Mouse (Mus musculus) ovary, postnatal 36 days (tissue): ENCODE measurements around the gene Vti1b.
A peak's percentile ranks its signal among the peaks of the same experiment; 100 is the strongest.

Source experiments
- DNase-seq: peaks from one replicate; pipeline ENCODE4 v3.0.0; 2022; ENCODE audit warnings: low spot score, mixed read lengths

Vti1b gene

DNA sequence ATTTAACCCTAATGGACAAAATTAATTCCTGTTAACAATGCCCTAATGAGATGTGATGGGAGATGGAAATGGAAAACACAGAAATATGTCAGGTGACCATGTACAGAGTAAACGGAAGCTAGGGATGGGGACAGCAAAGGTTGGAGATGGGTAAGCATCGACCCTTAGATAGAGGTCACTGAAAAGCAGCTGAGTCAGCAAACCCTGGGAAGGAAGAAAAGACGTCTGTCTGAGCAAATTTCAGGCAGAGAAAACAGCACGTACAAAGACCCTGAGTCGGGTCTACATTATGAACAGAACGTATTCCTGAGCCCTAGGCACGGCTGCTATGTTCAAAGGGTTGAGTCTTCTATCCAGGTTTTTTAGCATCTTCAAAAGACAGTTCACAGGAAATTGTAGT lies 35.5 kb downstream of the Vti1b start:
- no peak for DNase-seq

DNA sequence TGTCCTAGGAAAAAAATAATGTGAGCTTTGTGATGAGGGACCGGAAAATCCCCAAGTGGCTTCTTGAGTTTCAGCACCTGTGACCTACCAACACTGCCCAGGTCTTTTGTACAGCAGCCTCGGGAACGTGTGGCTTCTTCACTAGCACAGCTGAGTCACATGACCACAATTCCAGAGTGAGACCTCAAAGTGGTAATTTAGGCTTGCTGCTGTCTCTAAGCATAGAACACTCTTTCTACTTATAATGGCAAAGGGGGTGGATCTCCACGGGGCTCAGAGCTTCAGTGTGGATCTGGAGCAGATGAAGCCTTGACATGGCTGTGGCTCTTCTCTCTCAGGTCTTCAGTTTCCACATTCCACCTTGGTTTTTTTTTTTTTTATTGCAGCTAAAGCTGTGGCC lies 37.4 kb downstream of the Vti1b start:
- no peak for DNase-seq

DNA sequence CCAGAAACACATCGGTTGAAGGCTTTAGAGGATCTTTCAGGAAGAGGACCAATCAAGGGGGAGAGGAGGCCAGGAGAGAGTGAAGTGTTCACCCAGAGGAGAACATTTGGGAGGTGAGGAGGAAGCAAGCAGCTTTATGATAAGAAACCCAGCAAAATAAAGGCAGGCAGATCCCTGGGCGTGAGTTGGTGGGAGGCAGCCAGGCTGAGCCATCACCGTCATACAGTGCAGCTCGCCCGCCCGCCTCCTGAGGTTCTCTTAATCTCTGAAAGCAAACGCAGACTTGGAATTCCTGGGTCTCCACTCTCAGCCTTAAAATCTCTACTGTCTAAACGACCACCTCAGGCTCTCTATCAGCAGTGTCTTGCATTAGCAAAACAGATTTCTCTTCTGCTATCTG lies 37.8 kb downstream of the Vti1b start:
- no peak for DNase-seq

DNA sequence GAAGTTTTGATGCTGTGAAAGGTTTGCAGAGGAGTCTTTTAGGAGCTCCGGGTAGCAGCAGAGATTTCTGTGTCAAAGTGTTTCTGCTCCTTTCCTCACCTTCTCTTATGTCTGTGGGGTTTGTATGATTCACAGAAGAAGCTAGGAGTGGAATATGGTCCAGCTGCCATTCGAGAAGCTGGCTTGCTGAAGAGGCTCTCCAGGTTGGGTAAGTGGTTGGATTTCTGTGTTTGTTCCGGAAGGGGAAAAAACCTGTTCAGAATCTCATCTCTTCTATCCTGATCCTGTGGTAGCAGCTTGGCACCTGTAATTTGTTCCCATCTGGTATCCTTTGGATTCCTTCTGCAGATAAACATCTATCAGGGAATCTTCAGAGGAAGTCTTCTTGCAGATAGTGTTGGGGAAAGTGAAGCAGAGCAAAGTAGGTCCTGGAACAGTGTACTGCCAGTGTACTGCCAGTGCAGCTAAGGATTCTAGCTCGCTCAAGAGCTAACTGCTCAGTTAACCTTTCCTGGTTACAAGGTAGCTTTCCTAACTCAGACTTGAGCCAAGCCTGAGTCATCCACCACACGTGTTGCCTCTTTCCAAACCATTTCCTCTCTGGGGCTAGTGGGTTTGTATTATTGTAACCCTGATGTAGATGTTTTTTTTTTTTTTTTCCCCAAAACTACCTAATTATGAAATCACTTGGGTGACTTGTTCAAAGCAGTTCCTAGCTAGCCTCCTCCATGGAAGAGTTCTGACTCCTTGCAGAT lies 40.6 kb downstream of the Vti1b start:
- DNase-seq, result no peak

DNA sequence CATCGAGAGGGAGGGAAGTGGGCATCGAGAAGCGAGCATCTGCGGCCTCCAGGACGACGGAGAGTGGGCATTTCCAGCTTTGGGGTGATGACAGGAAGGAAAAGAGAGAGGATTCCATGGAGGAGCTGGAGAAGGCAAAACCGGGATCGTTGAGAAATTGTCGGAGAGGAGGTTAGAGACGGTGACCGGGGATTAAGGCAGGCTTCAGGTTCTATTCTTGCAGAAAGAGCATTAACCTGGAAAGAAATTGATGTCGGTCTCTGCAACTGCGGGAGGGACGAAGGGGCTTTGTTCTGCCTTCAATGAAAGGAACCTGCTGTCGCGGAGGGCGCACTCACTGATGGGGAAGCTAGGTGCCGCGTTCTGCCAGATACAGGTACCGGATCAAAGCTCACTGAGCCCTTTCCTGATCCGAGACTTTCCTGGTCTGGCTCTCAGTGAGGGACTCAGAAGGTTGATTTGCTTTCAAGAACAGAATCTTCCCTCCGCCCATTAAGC lies 41.2 kb downstream of the Vti1b start:
- no peak for DNase-seq

DNA sequence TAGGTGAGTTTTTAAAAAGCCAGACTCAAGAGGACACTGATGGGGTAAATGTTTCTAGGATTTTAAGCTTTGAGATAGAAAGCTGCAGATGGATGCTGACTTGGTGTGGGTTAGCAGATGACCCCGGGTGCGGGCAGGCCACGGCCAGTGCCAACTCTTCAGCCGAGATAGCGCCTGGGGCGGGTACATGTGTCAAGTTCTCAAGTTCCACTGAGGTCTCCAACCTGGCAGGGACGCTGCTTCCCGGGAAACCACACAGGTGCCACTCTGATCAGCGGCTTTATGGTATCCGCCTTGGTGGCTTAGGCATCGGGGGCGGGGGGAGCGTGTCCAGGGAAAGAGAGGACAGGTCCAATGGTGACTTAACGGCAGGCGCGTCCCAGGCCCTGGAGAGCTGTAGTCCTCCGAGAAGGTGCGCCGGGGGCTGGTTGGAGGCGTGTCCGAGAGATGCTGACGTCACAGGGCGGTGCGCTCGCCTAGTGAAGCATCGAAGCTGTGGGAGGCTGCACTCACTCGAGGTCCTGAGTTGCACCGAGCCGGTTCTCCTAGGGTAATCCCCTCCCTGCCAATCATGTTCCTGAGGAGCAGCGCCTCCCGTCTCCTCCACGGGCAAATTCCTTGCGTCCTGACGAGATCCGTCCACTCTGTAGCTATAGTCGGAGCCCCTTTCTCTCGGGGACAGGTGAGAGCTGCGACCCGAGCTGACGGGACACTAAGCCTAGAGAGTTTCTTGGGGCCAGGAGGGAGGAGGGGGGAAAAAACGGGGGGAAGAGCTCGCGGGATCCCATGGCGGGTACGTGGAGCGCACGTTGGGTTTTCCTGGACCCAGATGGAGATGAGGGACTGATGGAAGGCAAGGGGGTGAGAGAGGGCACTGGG lies 41.9 kb downstream of the Vti1b start, which contains the start of gene Arg2:
TSS of gene Arg2 (plus strand) at position 479 of the 879 bp plus-strand sequence.
- peak; percentile 65 for DNase-seq

DNA sequence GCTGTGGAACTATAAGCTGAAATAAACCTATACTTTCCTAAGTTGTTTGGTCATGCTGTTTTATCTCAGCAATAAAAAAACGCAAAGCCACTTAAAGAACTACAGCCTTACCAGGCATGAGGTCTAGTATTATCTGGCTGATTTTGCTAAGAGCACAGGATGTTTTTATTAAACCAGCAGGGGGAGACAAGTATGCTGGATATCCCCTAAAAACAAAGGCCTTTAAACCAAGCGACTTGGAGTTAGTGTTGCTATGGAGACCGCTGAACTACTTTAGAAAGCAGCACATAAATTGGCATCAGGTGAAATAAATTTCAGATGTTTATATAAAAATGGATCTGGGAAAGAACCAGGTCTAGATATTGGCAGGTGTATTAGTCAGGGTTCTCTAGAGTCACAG lies 49.6 kb downstream of the Vti1b start:
- DNase-seq, result no peak

DNA sequence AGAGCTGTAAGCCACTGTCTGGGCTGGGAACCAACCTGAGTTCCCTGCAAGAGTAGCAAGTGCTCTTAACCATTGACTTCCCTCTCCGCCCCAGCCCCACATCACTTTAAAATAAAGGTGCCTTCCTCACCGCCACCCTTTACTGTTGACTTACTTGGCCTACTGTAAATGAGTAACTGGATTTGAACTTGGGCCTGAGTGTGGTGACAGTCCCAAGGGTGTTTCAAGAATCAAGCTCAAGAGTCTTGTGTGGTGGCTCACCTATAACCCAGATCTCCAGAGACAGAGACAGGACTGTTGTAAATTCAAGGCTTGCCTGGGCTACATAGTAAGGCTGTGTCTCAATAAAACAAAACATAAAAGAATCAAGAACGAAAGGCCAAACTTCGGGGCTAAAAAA lies 53.5 kb downstream of the Vti1b start:
- no peak for DNase-seq
